Mouse (Mus musculus) erythroblast, embryonic 14.5 days (primary cell): Measurements from ENCODE around the gene Gtf2f1.

ENCODE experiments used
- GATA1 ChIP-seq: IDR thresholded peaks from 2 replicates; pipeline ENCODE4 v1.6.1; 2012; ENCODE audit warnings: low read length, inconsistent platforms, mixed read lengths
- TAL1 ChIP-seq: IDR thresholded peaks from 3 replicates; pipeline ENCODE4 v1.6.1; 2012; ENCODE audit warnings: low read length, inconsistent platforms, mixed read lengths

GRCm38 (mm10) chr17:56973956-56974707 lies 37.0 kb downstream of the Gtf2f1 start:
- TF ChIP-seq TAL1 (no peak), GATA1 (no peak)
